Mouse (Mus musculus) urinary bladder, postnatal 14 days (tissue): Measurements from ENCODE around the gene Iqcg.
A peak's percentile ranks its signal among the peaks of the same experiment; 100 is the strongest.
"Not testable (repeated sequence)": the region's sequence is repeated elsewhere in the genome, so short reads cannot be mapped to it uniquely, and the experiment has no call there.

Experiments used
- DNase-seq: peaks from one replicate; pipeline ENCODE4 v3.0.0; 2021; ENCODE audit warnings: low spot score

The Iqcg gene

DNA sequence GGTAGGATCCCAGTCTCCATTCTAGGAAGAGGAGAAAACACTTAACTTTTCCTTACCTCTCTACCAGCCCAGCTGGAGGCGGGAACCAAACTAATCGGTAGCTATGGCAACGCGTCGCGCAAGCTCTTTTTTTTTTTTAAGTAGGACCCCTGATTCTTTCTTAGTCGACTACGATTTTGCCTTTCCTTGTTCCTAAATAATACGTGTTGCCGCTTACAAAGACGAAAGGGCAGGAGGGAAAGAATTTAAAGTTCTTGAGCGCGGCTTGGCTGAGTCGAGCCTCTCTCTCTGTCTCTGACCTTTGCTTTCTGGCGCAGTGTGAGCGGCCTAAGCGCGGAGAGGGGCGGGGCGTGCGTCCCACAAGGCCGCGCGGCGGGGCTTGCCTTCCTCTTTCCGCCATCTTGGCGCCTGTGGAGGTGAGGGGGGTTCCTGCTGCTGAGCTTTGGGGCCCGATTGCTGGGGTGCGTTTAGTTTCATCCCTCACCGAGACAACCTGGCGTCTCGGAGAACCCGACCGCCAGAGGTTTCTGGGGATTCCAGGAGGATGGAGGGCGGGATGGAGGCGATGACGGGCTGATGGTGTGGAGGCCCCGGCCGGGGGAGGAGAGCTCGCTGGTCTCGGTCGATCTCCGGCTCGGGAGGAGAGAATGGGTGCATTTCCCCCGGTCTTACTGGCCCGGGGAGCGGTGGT lies at the start of gene Iqcg, which contains the start of gene Rpl35a:
Gene Iqcg, minus strand, starts transcription at position 124 of the 691 bp plus-strand sequence.
Gene Rpl35a, plus strand, starts transcription at position 359 of the 691 bp plus-strand sequence.
- peak; percentile 88 for DNase-seq

DNA sequence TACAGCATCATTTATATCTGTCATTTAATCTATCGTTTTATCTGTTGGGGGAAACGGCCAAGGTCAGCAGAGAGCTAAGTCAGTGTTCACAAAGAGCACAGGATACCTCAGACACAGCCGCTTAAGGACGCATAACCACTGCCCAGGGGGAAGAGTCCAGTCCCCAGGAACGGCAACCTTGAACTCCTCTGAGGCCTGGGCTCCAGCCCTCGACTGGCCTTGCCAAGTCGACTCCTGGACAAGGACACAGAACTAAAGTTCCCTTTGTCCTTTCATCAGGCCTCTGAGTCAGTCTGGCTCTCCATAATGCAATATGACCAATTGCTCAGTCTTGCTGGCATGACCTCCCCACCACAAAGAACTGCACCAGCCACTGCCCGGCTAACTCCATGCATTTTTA lies 29.6 kb upstream of the Iqcg start:
- DNase-seq = no peak

DNA sequence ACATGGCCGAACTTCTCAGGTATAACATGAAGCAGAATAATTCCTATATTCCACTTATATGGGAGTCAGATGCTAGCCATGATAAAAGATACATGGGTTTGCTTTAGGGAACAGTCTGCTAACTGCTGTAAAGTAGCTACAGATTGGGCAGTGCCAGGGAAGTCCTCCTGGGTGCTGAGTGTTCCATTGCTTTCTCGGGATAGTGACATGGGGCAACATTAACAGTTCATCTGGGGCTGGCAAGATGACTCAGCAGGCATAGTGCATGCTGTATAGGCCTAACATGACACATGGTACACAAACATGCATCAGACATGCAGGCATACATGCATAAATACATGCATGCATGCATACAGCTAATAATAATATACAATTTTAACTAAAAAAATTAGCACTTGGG lies 28.0 kb upstream of the Iqcg start:
- no peak for DNase-seq

DNA sequence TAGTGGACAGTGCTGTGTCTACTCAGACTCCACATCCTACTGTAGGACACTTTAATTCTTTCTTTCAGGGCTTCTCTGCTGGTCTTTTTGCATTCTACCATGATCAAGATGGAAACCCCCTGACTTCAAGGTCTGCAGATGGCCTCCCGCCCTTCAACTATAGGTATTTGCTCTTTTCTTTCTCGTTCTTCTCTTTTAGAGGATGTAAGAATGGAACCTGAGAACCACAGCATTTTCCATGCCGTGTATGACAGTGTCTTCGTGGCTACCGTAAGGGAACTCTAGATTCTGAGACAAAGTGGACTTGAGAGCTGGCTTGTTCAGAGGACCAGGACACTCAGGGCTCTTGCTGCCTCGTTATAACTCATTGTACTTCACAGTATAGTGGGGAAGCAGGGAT lies 26.9 kb upstream of the Iqcg start:
- DNase-seq = no peak

DNA sequence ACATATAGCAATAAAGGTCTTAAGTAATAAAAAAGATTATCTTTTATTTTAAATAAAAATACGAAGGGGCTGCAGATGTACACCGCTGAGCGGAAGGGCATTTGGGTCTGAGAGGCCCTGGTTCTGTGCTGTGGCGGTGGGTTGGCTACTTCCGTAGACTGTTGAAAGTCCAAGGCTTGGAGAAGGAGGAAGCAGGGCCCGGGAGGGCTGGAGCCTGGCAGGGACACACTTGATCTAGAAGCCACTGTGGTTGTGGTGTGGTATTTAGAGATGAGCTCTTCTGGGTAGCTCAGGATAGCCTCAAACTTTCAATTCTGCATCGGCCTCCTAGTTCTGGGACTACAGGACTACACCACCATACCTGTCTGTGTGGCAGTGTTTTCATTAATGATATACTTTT lies 24.0 kb upstream of the Iqcg start:
- no peak for DNase-seq

DNA sequence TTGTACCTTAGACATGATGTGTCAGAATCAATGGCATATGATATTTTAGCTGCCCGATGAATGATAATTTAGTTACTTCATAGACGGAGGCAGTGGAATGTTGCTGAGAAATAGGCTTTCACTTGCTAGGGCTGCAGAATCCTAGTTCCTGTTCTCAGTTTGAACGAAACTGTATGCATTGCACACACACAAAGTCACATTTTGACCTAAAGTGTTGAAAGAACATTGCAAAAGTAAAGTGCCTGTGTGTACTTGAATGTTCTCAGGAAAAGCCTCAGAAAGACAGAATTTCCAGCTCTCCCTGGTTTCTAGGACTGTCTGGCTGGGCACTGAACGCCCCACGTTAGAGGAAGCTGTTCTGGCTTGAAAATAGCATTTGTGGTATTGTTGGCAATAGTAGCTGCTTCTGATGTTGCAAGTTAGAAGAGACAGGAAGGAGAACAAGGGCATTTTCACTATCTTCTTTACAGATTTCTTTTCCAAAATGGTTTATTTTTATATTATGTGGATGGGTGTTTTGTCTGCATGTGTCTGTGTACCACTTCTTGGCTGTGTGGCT lies 21.1 kb upstream of the Iqcg start:
- DNase-seq = no peak

DNA sequence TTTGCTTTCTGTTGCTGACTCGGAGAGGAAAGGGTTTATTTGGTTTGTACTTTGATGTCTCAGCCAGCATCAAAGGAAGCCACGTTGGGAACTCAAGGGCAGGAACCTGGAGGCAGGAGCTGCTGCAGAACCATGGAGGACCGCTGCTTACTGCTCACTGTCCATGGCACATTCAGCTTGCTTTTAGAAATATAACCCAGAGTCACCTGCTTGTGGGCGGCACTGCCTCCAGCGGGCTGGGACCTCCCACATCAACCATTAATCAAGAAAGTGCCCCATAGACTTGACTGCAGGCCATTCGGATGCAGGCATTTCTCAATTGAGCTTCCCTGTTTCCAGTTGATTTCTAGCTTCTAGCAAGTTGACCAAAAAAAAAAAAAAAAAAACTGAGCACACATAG lies 20.1 kb upstream of the Iqcg start:
- no peak for DNase-seq

DNA sequence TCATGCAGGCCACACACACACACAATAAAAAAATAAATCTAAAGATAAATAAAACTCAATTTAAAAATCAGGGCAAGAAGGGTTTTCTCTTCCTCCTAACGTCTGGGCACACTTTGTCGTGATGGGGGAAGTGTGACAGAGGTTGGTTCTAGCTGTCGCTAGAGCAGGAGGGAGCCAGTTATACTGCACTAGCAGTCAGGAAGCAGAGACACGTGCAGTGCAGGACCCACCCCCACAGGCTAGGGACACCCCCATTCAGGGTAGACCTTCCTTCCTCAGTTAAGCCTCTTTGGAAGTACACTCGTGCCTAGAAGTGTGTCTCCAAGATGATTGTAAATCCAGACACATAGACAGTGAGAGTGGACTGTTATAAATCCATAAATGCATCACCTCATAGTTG lies 18.9 kb upstream of the Iqcg start:
- DNase-seq = no peak

DNA sequence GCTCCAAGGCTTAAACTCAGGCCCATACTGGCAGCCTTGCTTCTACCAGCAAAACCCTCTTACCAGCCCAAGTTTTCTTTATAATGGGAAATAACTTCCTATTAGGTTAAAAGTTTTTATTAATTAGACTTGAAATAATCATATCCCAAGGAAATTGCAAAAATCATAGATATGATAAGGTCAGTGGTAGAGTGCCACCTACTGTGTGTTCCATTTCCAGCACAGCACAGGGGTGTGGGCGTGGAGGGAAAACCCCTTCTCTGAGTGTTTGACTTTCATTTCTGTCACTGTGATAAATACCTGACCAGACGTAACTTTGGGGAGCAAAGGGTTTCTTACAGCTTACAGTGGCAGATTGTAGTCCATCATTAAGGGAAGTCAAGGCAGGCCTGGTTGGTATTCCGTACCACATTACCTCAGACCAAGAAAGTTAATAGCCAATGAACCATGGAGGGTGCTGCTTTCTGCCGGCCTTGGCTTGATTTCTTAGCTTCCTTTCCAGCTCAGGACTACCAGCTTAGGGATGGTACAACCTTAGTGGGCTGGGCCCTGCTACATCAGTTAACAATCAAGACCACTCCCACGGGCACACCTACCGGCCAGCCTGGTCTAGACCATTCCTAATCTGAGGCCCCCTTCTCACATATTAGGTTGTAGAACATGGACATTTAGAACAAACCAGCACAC lies 17.0 kb upstream of the Iqcg start:
- no peak for DNase-seq

DNA sequence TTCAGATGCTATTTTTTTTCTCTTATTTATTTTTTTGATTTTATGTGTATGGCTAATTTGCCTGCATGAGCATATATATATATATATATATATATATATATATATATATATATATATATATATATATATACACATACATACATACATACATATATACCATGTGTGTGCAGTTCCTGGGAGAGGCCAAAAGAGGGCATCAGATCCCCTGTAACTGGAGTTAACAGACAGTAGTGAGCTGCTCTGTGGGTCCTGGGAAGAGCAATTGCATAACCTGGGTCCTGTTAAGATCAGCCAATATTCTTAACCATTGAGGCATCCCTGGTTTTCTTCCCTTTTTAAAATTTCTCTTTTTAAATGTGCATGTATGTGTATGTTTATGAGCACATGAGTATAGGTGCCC lies 14.9 kb upstream of the Iqcg start:
- no peak for DNase-seq

DNA sequence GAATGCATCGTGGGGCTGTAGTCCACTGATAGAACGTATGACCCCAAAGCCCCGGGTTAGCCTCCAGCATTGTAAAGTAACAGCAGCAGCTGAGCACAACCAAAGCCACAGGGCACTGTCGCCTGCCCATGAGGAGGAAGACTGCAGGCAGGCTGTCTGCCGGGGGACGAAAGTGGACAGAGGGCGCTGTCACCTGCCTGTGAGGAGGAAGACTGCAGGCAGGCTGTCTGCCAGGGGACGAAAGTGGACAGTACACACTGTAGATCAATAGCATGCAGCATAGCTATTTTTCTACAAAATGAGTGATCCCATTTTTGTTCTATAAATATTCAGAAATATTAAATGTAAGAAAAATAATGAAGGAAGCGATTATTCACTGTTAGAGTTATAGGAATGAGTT lies 8.6 kb upstream of the Iqcg start:
- no peak for DNase-seq

DNA sequence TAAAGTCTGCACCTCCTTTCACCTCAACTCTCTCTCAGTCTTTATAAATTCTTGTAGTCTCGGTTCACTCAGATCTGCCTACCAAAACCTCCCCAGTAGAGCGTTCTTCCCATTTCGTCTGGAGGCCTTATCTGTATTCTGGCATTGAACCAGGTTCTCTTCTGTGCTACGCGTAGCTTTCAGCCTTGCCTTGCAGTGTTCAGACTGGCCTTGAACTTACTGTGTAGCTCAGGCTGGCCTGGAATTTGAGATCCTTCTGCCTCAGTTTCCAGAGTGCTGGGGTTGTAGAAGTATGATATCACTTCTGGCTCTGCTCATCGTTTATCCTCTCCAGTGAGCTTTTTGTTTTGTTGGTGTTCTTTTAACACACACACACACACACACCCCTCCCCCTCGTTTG lies 7.2 kb upstream of the Iqcg start:
- no peak for DNase-seq

DNA sequence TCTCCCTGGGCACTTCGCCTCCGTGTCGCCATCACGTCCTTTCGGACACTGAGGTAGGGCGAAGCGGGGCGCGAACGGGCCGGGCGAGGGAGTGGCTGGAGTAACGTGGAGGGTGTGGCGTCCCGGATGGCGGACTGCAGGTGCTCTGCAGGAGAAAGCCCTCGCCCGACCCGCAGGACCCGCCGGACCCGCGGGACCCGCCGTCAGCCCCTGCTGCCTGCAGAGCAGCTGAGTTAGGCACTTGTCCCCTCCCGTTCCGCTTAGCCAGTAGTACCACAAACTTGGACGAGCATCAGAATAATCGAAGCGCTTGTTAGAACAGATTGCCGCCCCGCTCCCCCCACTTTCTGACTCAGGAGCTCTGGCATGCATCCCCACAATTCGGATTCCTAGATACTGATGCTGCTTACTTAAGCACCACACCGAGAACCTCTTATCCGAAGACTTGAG lies 6.7 kb upstream of the Iqcg start:
- DNase-seq = peak; percentile 69

DNA sequence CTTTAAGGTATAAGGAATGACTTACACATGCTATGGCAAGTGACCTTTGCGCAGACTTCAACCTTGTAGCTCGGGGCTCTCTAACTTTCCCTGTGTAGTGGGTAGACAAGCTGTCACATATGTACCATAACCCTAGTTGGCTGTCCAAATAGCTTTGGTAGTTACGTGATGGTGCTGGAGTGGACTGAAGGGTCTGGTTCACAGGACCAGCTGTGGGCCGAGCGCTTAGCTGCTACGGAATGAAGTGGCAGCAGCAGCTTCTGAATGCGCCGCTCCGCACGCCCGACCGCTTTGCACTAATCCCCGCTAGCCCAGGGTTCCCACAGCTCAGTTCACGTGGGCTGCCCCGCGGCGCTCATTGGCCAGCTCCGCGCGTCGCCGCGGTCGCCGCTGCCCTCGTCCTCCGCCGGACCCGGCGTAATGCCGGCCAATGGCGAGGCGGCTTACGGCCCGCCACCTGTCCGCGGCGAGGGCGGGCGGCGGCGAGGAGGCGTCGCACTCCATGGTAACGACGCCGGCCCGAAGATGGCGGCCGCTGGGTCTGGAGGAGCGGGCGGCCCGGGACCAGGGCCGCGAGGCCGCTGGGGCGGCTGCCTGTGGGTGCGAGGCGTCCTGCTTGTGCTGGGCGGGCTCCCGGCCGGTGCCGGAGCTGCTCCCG lies 6.1 kb upstream of the Iqcg start, which contains the start of gene Lmln:
Gene Lmln, plus strand, starts transcription at position 498 of the 658 bp plus-strand sequence.
- peak; percentile 89 for DNase-seq

DNA sequence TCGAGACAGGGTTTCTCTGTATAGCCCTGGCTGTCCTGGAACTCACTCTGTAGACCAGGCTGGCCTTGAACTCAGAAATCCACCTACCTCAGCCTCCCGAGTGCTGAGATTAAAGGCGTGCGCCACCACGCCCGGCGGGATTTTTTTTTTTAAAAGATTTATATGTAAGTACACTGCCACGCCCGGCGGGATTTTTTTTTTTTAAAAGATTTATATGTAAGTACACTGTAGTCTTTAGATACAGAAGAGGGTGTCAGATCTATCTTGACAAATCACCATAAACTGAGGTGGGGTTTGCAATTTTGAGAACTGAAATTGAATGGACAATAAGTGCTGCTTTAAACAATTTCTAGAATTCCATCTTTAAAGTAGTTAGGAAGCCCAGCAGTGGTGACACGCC lies 5.4 kb upstream of the Iqcg start:
- no peak for DNase-seq

DNA sequence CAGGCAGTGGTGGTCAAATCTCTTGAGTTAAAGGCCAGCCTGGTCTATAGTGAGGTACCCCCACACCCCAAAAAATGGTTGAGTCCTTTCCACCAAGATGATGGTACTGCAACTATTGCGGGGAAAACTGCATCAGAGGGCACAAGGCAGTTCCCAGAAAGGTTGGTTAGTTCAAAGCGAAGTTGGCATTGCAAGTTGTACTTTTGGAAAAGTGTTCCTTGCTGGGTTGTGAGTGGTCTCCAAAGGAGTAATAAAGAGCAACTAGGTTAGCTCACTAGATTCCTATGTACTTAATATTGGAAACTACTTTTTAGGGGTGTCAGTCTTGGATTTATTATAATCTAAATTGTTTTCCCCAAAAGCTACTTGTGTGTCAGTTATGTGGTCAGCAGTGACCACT lies 4.9 kb upstream of the Iqcg start:
- no peak for DNase-seq

DNA sequence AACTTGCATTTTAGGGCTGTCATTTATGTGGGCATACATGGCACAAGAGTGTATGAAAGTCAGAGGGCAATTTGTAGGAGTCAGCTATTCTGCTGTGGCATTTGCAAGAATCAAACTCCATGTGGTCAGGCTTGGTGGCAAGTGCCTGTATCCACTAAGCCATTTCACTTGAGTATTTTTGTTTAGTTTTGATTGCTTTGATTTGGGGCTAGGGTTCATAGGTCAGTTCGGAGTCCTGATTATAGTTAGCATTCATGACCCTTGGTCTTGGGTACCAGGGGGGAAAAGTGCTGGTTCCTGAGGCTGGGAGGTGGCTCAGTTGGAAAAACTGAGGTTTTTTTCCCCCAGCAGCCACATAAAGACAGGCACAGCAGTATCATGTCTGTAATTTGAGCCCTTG lies 3.5 kb upstream of the Iqcg start:
- DNase-seq = no peak

DNA sequence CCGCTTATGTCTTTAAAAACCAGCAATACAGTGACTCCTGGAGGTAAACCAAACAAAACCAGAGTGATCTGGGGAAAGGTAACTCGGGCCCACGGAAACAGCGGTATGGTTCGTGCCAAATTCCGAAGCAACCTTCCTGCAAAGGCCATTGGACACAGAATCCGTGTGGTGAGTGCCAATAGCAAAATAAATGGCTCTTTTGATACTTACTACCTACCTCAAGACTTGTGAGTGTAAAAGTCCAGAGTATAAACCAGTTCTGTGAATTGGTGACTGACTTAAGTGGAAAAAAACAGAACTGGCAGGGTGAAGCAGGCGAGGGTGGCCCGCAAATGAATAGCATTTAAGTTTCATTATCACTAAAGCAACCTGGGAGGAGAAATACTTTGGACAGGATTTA lies 2.6 kb upstream of the Iqcg start:
- not testable (repeated sequence) for DNase-seq

DNA sequence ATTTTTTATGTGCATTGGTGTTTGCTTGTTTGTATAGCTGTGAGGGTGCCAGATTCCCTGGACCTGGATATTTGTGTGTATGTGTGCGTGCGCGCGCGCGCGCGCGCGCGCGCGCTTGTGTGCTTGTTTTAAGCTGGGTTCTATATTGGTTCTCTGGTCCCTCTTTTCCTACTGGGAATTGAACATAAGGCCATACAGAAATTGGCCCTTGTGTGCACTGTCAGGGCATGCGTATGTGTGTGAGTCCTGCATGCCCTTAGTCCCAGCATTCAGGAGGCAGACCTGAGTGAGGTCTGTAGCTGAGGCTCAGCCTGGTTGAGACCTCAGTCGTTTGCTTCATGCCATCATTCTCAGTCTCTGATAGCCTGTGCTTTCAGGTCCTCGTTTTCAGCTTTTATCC lies 2.0 kb upstream of the Iqcg start:
- no peak for DNase-seq

DNA sequence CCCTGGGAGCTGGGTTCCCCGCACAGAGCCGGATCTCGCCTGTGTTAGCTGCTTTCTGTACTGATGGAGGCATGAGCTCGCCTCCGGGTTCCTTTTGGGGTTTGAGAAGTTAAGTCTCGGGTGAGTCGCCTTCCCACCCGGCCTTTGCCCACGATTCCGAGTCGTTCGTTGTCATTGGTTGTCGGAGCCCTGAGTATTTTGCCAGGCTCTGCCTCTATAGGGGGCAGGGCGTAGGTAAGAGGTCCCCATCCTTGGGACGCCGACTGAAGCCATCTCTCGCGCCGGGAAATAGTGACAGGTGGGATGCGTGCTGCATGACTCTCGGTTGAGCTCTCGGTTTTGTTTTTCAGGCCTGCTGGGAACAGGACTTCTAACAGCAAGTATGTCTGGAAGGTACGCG lies 768 bp upstream of the Iqcg start:
- DNase-seq = peak; percentile 32

DNA sequence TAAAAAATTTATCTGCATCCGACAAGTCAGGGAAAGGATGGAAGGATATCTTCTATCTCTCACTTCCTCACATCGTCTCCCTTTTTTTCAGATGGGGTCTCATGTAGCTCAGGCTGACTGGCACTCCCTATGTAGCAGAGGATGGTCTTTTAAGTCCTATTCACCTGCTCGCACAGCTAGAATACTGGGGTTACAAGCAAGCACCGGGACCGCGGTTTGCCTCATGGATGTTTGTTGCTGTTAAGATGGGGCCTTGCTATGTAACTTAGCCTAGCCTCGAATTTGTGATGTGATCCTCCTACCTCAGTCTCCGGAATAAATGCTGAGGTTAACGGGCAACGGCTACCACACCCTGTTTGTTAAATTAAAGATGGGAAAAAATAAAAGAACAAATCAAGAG lies 363 bp downstream of the Iqcg start:
- DNase-seq = no peak

DNA sequence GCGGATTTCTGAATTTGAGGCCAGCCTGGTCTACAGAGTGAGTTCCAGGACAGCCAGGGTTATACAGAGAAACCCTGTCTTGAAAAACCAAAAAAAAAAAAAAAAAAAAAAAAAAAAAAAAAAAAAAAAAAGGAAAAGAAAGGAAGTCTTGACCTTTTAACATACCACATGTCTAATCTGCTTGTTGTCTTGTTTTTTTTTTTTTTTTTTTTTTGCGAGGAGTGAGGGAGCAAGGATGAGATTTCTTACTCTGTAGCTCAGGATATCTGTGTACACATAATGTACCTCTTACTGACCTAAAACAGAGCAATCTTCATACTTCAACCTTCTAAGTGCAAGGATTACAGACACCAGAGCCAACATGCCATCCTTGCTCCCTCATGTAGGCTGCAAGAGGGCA lies 1.1 kb downstream of the Iqcg start:
- not testable (repeated sequence) for DNase-seq

DNA sequence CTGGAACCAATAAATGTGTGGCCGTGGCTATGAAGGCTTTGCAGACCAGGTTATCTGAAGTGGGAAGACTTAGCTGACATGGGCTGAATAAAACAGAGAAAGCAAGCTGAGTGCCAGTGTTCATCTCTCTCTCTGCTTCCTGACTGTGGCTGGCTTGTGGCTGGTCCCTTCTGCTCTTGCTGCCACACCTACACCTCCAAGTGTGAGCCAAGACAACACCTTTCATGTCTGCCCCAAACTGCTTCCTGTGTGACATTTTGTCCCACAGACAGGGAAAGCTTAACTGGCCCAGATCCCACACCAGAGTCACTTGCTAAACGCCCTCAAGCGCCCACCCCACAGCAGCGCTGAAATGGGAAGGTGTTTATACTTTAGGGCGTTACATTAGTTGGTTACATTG lies 2.9 kb downstream of the Iqcg start:
- no peak for DNase-seq
